Mouse (Mus musculus) olfactory bulb, adult 2 months (tissue): Measurements from ENCODE around the gene Olfr196.

Experiments
- CTCF ChIP-seq: fragments of 200-500 bp; IDR thresholded peaks from 2 replicates; pipeline ENCODE4 v1.5.1; 2012; ENCODE audit warnings: low read depth, mild to moderate bottlenecking, low read length, moderate library complexity; ENCODE audit not compliant: insufficient read depth
- POLR2A ChIP-seq: fragments of 200-500 bp; IDR thresholded peaks from 2 replicates; pipeline ENCODE4 v1.6.1; 2012; ENCODE audit warnings: mild to moderate bottlenecking, low read depth, low read length, moderate library complexity; ENCODE audit not compliant: insufficient read depth

DNA sequence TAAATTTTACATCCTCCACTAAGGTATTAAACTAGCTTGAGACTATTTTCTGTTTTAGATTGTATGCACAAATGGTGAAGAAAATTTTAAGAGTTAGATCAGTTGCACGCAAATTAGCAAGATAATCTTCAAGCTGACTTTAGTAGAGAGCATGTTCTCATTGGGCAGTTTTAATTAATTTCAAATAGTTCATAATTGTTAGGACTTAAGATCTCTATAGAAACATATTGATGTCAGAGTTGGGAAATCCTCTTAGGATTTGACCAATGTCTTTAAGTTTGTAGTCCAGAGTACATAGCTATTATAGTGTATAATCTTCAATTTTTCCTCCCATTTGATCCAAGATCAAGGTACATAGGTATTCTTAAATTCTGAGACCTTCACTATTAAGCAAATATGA is 23.5 kb downstream of the Olfr196 start, which contains the start of gene Olfr195:
- no peak for TF ChIP-seq CTCF
- TF ChIP-seq POLR2A, result no peak
